Mouse (Mus musculus): ENCODE measurements around the gene Lrfn3. TPM values are rescaled to one million over a fixed set of nuclear protein-coding genes. Genes with fewer than 3 reads are reported as not detected.

The Lrfn3 gene
- total RNA-seq (2021), result 1 to 10 TPM; 3.3 to 3.8 TPM
- long read RNA-seq, experiment 1, partial matches to known transcripts, result 3 of 6 reads
- long read RNA-seq, experiment 1, other reads (novel, unspliced or antisense), result 0 of 6 reads
- long read RNA-seq, experiment 2, transcript Lrfn3-201 (3 exons, 2,886 nt), result major isoform, 5 of 5 reads
- long read RNA-seq, experiment 2, partial matches to known transcripts, result 0 of 5 reads
- long read RNA-seq, experiment 2, other reads (novel, unspliced or antisense), result 0 of 5 reads

- DNase-seq (ENCODE audit: low spot score in 2 of 2), result peak in 1 of 2 experiments; percentile 39
Observed at GRCm38 (mm10) chr7:30362652-30363343, at the start of gene Lrfn3. Gene Lrfn3, minus strand, starts transcription at chr7:30362772.

GRCm38 (mm10) chr7:30411023-30411422 lies 48.5 kb upstream of the Lrfn3 start:
- DNase-seq (ENCODE audit: low spot score in 2 of 2), result no peak

GRCm38 (mm10) chr7:30409789-30410188 lies 47.2 kb upstream of the Lrfn3 start:
- no peak for DNase-seq (ENCODE audit: low spot score in 2 of 2)

GRCm38 (mm10) chr7:30408639-30409038 lies 46.1 kb upstream of the Lrfn3 start:
- no peak for DNase-seq (ENCODE audit: low spot score in 2 of 2)

- no peak for DNase-seq (ENCODE audit: low spot score in 2 of 2)
Observed at GRCm38 (mm10) chr7:30402343-30402742, 39.8 kb upstream of the Lrfn3 start.

- peak in 1 of 2 experiments; percentile 10 for DNase-seq (ENCODE audit: low spot score in 2 of 2)
Observed at GRCm38 (mm10) chr7:30399671-30400070, 37.1 kb upstream of the Lrfn3 start.

- DNase-seq (ENCODE audit: low spot score in 2 of 2), result no peak
Observed at GRCm38 (mm10) chr7:30394871-30395270, 32.3 kb upstream of the Lrfn3 start.

GRCm38 (mm10) chr7:30394379-30394778 lies 31.8 kb upstream of the Lrfn3 start:
- peak in 1 of 2 experiments; percentile 13 for DNase-seq (ENCODE audit: low spot score in 2 of 2)

GRCm38 (mm10) chr7:30393631-30394030 lies 31.1 kb upstream of the Lrfn3 start:
- DNase-seq (ENCODE audit: low spot score in 2 of 2), result no peak

- DNase-seq (ENCODE audit: low spot score in 2 of 2), result no peak
Observed at GRCm38 (mm10) chr7:30392746-30393520, 30.4 kb upstream of the Lrfn3 start.

- DNase-seq (ENCODE audit: low spot score in 2 of 2), result no peak
Observed at GRCm38 (mm10) chr7:30384106-30384505, 21.5 kb upstream of the Lrfn3 start.

GRCm38 (mm10) chr7:30380061-30380460 lies 17.5 kb upstream of the Lrfn3 start:
- DNase-seq (ENCODE audit: low spot score in 2 of 2), result no peak

GRCm38 (mm10) chr7:30373501-30373962 lies 11.0 kb upstream of the Lrfn3 start:
- DNase-seq (ENCODE audit: low spot score in 2 of 2), result peak; percentile 76 to 89

- no peak for DNase-seq (ENCODE audit: low spot score in 2 of 2)
Observed at GRCm38 (mm10) chr7:30367466-30367865, 4.9 kb upstream of the Lrfn3 start.

- DNase-seq (ENCODE audit: low spot score in 2 of 2), result no peak
Observed at GRCm38 (mm10) chr7:30363344-30363738, 769 bp upstream of the Lrfn3 start.

- DNase-seq (ENCODE audit: low spot score in 2 of 2), result no peak
Observed at GRCm38 (mm10) chr7:30360028-30360427, 2.5 kb downstream of the Lrfn3 start.

- DNase-seq (ENCODE audit: low spot score in 2 of 2), result no peak
Observed at GRCm38 (mm10) chr7:30359276-30359865, 3.2 kb downstream of the Lrfn3 start.

GRCm38 (mm10) chr7:30358378-30359186 lies 4.0 kb downstream of the Lrfn3 start:
- DNase-seq (ENCODE audit: low spot score in 2 of 2), result no peak

GRCm38 (mm10) chr7:30354059-30354458 lies 8.5 kb downstream of the Lrfn3 start:
- DNase-seq (ENCODE audit: low spot score in 2 of 2), result no peak

GRCm38 (mm10) chr7:30353279-30353822 lies 9.2 kb downstream of the Lrfn3 start:
- DNase-seq (ENCODE audit: low spot score in 2 of 2), result peak; percentile 51 to 68
